Mouse (Mus musculus) stomach, embryonic 14.5 days (tissue): ENCODE results near the gene Stim2. TPM values are rescaled to one million over a fixed set of nuclear protein-coding genes. Genes with fewer than 3 reads are reported as not detected.

Source experiments
- ATAC-seq: fragments of 200-750 bp; cut with Nextera tagmentation; 2 replicates; pipeline ENCODE4 v1.8.0; 2017; ENCODE audit warnings: low read depth, moderate TSS enrichment; ENCODE audit not compliant: insufficient number of reproducible peaks, insufficient read depth, low FRiP score
- H3K27ac ChIP-seq: fragments of 300-500 bp; sonication (generic); 2 replicates; pipeline ENCODE4 v1.5.1; 2014; ENCODE audit warnings: mild to moderate bottlenecking, low read length, moderate library complexity, mixed read lengths
- H3K27me3 ChIP-seq: fragments of 300-500 bp; sonication (generic); 2 replicates; pipeline ENCODE4 v1.6.1; 2014; ENCODE audit warnings: low read length, control low read depth, mixed read lengths; ENCODE audit not compliant: control insufficient read depth, insufficient read depth
- H3K36me3 ChIP-seq: fragments of 300-500 bp; sonication (generic); 2 replicates; pipeline ENCODE4 v1.6.1; 2014; ENCODE audit warnings: mild to moderate bottlenecking, control low read depth, low read length, moderate library complexity, mixed read lengths; ENCODE audit not compliant: control insufficient read depth, insufficient read depth
- H3K4me1 ChIP-seq: fragments of 300-500 bp; sonication (generic); 2 replicates; pipeline ENCODE4 v1.6.1; 2014; ENCODE audit warnings: low read length, control low read depth, mixed read lengths; ENCODE audit not compliant: control insufficient read depth, insufficient read depth
- H3K4me2 ChIP-seq: fragments of 300-500 bp; sonication (generic); replicated peaks from 2 replicates; pipeline ENCODE4 v1.6.1; 2014; ENCODE audit warnings: low read depth, low read length, control low read depth
- H3K4me3 ChIP-seq: fragments of 300-500 bp; sonication (generic); 2 replicates; pipeline ENCODE4 v1.5.1; 2014; ENCODE audit warnings: low read depth, low read length, control low read depth
- H3K9ac ChIP-seq: fragments of 300-500 bp; sonication (generic); replicated peaks from 2 replicates; pipeline ENCODE4 v1.6.1; 2014; ENCODE audit warnings: low read depth, mild to moderate bottlenecking, control low read depth, low read length, moderate library complexity, mixed read lengths
- H3K9me3 ChIP-seq: fragments of 300-500 bp; sonication (generic); 2 replicates; pipeline ENCODE4 v1.6.1; 2016; ENCODE audit warnings: low read depth, low read length, control low read depth; ENCODE audit not compliant: control insufficient read depth
- WGBS: fragments of 180-500 bp; shearing (Covaris S2); extraction: QIAGEN DNeasy Blood & Tissue Kit; methylation state at CpG from one replicate; pipeline ENCODE4 v1.1.7; 2014; 5-methylcytosine and 5-hydroxymethylcytosine counted together
- polyA plus RNA-seq: library from polyadenylated mRNA; unstranded; fragments of >200 nt; fragmentation: Nextera tagmentation; extraction: Ambion mirVana; gene quantifications from 2 replicates; pipeline ENCODE4 v1.2.1, GENCODE M21; 2014

Gene Stim2
- polyA plus RNA-seq, 1 experiment from 2014 or later = 18.3 TPM

DNA sequence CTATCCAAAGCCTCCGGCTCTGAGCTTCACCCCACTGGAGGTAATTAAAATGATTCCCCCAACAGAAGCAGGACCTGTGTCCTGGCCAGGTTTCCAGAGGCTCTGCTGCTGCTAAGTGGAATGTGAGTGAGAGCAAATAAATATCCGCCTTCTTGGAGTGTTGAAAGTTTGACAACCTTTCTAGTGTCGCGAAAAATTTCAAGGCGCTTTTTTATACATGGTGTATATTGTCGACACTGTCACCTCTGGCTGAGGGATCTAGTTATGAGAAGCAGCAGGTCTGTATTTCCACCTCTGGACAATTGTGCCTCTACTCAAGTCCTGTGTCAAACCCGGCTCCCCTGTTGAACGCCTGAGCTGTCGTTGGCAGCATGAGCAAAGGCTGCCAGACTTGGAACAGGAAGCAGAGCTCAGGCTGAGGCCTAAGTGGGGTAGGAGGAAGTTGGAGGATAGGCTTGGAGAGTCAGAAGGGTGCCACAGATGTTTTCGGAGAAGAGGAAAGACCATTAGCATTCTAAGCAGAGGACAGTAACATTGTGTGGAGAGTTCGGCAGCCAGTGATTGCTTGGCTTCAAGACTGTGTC, 158.7 kb downstream of the Stim2 start:
- ATAC-seq = no peak
- WGBS = 48% methylated on average over 11 of the region's 11 CpGs

DNA sequence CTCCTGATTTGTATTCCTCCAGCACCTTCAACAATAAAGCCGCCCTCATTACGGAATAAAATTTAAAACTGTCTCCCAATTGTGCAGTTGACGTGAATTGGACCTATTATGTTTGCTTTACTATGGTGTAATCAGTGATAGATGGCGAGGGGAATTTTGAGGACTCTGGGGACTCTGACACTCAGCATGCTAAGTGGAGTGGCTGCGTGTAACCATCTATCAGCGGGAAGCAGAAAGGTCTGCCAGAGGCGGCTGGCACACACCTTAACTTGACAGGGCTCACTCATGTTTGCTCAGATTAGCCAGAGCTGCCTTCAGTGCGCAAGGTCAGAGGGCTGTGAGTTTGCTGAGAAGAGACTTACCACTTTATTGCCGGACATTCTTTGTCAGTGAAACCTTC, 159.9 kb downstream of the Stim2 start:
- H3K9me3 ChIP-seq = no peaks in the 10 kb centered on the region
- ATAC-seq = no peak
- no peak overlapping the region for H3K4me3 ChIP-seq
- H3K27ac ChIP-seq = no peak overlapping the region
- H3K36me3 ChIP-seq = no peaks in the 10 kb centered on the region
- no peaks in the 10 kb centered on the region for H3K27me3 ChIP-seq
- H3K4me2 ChIP-seq = no peak overlapping the region
- no peak overlapping the region for H3K9ac ChIP-seq
- WGBS = 50% methylated on average over 9 of the region's 9 CpGs
- 0 out of 2 replicates have a peak, but pooled peaks cover 7% of the 10 kb centered on the region for H3K4me1 ChIP-seq

More for the DNA sequence above, 158.7 kb downstream of the Stim2 start:
- H3K36me3 ChIP-seq = no peaks in the 10 kb centered on the region
- no peaks in the 10 kb centered on the region for H3K9me3 ChIP-seq
- 0 out of 2 replicates have a peak, but pooled peaks cover 7% of the 10 kb centered on the region for H3K4me1 ChIP-seq
- H3K9ac ChIP-seq = no peak overlapping the region
- no peaks in the 10 kb centered on the region for H3K27me3 ChIP-seq
- no peak overlapping the region for H3K4me3 ChIP-seq
- H3K4me2 ChIP-seq = no peak overlapping the region
- H3K27ac ChIP-seq = no peak overlapping the region

- no peak for ATAC-seq
- 17% methylated on average over 6 of the region's 6 CpGs for WGBS
These were observed 161.0 kb downstream of the Stim2 start for GRCm38 (mm10) chr5:54159156-54159793.

DNA sequence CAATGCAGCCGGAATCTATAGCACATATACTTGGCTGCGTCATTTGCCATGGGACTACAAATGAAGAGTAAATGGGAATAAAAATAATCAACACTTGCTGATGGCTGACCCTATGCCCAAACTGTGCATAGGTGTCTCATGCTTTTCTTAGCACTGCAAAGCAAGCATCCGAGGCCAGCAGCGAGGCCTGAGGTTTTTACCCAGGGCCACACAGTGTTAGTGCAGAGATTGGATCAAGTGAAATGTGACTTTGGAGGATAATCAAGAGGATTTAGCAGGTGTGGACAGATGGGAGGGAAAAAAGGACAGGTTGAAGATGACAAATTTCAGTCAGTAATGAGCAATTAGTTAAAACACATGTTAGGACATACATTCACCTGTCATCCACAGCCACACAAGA, 162.3 kb downstream of the Stim2 start:
- H3K36me3 ChIP-seq = no peaks in the 10 kb centered on the region
- H3K27me3 ChIP-seq = no peaks in the 10 kb centered on the region
- no peaks in the 10 kb centered on the region for H3K9me3 ChIP-seq
- 95% methylated on average over 4 of the region's 4 CpGs for WGBS
- no peak for ATAC-seq
- H3K4me2 ChIP-seq = no peak overlapping the region
- no peak overlapping the region for H3K9ac ChIP-seq
- H3K27ac ChIP-seq = no peak overlapping the region
- no peak overlapping the region for H3K4me3 ChIP-seq
- 0 out of 2 replicates have a peak, but pooled peaks cover 7% of the 10 kb centered on the region for H3K4me1 ChIP-seq

More at GRCm38 (mm10) chr5:54159156-54159793, 161.0 kb downstream of the Stim2 start:
- Histone ChIP-seq H3K4me1 (0 out of 2 replicates have a peak, but pooled peaks cover 7% of the 10 kb centered on the region), H3K27me3 (no peaks in the 10 kb centered on the region), H3K4me2 (no peak overlapping the region), H3K9me3 (no peaks in the 10 kb centered on the region), H3K9ac (no peak overlapping the region), H3K27ac (no peak overlapping the region), H3K36me3 (no peaks in the 10 kb centered on the region), H3K4me3 (no peak overlapping the region)

- Histone ChIP-seq H3K27ac (no peak overlapping the region), H3K36me3 (no peaks in the 10 kb centered on the region), H3K27me3 (no peaks in the 10 kb centered on the region), H3K4me3 (no peak overlapping the region), H3K9me3 (no peaks in the 10 kb centered on the region), H3K4me2 (no peak overlapping the region), H3K4me1 (no peaks in the 10 kb centered on the region), H3K9ac (no peak overlapping the region)
- 80% methylated on average over 4 of the region's 4 CpGs for WGBS
- ATAC-seq = no peak
These were observed 165.6 kb downstream of the Stim2 start for GRCm38 (mm10) chr5:54163890-54164289.

Other genes with a start within 250 kb of the Stim2 start
- 46.6 and 51.0 TPM in 2 replicates for gene Tbc1d19, start 188.9 kb upstream of the Stim2 start, polyA plus RNA-seq